Mouse (Mus musculus): ENCODE data around the gene Serinc5. TPM values are rescaled to one million over a fixed set of nuclear protein-coding genes. Genes with fewer than 3 reads are reported as not detected.
A peak's percentile ranks its signal among the peaks of the same experiment; 100 is the strongest.

Gene Serinc5
- polyA plus RNA-seq, 1 experiment from 2014 or later, result 21.5 TPM

DNA sequence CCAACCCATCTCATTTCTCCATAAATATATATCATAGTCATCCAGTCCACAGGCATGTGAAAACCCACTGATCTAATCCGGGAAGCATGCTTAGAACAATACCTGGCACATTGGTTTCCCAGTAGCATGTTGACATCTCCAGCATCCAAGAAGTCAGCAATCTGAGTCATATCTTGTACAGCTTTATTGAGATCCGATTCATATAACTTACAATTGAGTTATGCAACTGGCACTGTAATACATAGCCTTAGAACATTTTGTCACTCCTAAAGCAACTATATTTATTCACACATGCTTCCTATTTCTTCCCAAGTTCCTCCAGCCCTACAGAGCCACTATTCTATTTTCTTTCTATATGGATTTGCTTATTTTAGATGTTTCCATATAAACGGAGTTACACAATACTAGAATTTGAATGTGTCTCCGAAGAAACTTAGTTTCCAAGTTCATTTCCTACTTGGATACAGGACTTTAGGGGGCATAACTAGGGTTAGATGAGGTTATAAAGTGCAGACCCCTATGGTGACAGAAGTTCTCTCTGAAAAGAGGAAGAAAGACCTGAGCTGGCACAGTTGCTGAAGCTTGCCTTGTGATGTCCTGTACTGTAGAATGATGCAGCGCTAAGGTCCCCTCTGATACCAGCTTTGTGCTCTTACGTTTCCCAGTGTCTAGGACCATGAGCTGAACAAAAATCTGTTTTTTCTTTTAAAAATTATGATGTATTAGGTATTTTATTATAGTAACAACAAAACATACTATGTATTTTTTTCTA is 57.5 kb downstream of the Serinc5 start:
- Histone ChIP-seq H3K4me3 (ENCODE audit: low read depth, low read length) (no peak overlapping the region), H3K27ac (ENCODE audit: low read length) (no peak overlapping the region), H3K4me2 (ENCODE audit: low read depth, low read length) (no peak overlapping the region), H3K9ac (ENCODE audit: low read depth, low read length) (no peak overlapping the region), H3K9me3 (replicated peaks; ENCODE audit: control insufficient read depth, low read length) (no peaks in the 10 kb centered on the region), H3K4me1 (ENCODE audit: control insufficient read depth, low read depth, low read length) (no peaks in the 10 kb centered on the region), H3K36me3 (ENCODE audit: control insufficient read depth, insufficient read depth) (no peaks in the 10 kb centered on the region), H3K27me3 (ENCODE audit: control insufficient read depth, insufficient read depth, low read depth, low read length) (no peaks in the 10 kb centered on the region)
- ATAC-seq (ENCODE audit: low read depth), result no peak
- WGBS (ENCODE audit: insufficient replicate concordance), result 91% methylated on average over 6 of the region's 6 CpGs

- H3K27me3 ChIP-seq (ENCODE audit: control insufficient read depth, insufficient read depth, low read depth, low read length), result no peaks in the 10 kb centered on the region
- no peaks in the 10 kb centered on the region for H3K9me3 ChIP-seq (replicated peaks; ENCODE audit: control insufficient read depth, low read length)
- 68% methylated on average over 1 of the region's 1 CpGs for WGBS (ENCODE audit: insufficient replicate concordance)
- no peak overlapping the region for H3K4me3 ChIP-seq (ENCODE audit: low read depth, low read length)
- no peak overlapping the region for H3K4me2 ChIP-seq (ENCODE audit: low read depth, low read length)
- H3K36me3 ChIP-seq (ENCODE audit: control insufficient read depth, insufficient read depth), result no peaks in the 10 kb centered on the region
- no peak for ATAC-seq (ENCODE audit: low read depth)
- no peak overlapping the region for H3K9ac ChIP-seq (ENCODE audit: low read depth, low read length)
- peaks cover 10% of the 10 kb centered on the region for H3K4me1 ChIP-seq (ENCODE audit: control insufficient read depth, low read depth, low read length)
- H3K27ac ChIP-seq (ENCODE audit: low read length), result no peak overlapping the region
Observed at GRCm38 (mm10) chr13:92671727-92672126, 60.8 kb downstream of the Serinc5 start.

GRCm38 (mm10) chr13:92674676-92675075 is 63.8 kb downstream of the Serinc5 start:
- H3K9ac ChIP-seq (ENCODE audit: low read depth, low read length), result no peak overlapping the region
- H3K9me3 ChIP-seq (replicated peaks; ENCODE audit: control insufficient read depth, low read length), result no peaks in the 10 kb centered on the region
- 45% methylated on average over 2 of the region's 2 CpGs for WGBS (ENCODE audit: insufficient replicate concordance)
- no peaks in the 10 kb centered on the region for H3K27me3 ChIP-seq (ENCODE audit: control insufficient read depth, insufficient read depth, low read depth, low read length)
- H3K4me3 ChIP-seq (ENCODE audit: low read depth, low read length), result no peak overlapping the region
- no peak overlapping the region for H3K4me2 ChIP-seq (ENCODE audit: low read depth, low read length)
- no peak for ATAC-seq (ENCODE audit: low read depth)
- H3K36me3 ChIP-seq (ENCODE audit: control insufficient read depth, insufficient read depth), result no peaks in the 10 kb centered on the region
- H3K27ac ChIP-seq (ENCODE audit: low read length), result no peak overlapping the region
- H3K4me1 ChIP-seq (ENCODE audit: control insufficient read depth, low read depth, low read length), result peaks cover 10% of the 10 kb centered on the region

- H3K9ac ChIP-seq (ENCODE audit: low read depth, low read length), result no peak overlapping the region
- no peak overlapping the region for H3K4me2 ChIP-seq (ENCODE audit: low read depth, low read length)
- no peaks in the 10 kb centered on the region for H3K27me3 ChIP-seq (ENCODE audit: control insufficient read depth, insufficient read depth, low read depth, low read length)
- no peak overlapping the region for H3K27ac ChIP-seq (ENCODE audit: low read length)
- peaks cover 12% of the 10 kb centered on the region for H3K4me1 ChIP-seq (ENCODE audit: control insufficient read depth, low read depth, low read length)
- H3K9me3 ChIP-seq (replicated peaks; ENCODE audit: control insufficient read depth, low read length), result no peaks in the 10 kb centered on the region
- WGBS (ENCODE audit: insufficient replicate concordance), result 80% methylated on average over 3 of the region's 3 CpGs
- no peaks in the 10 kb centered on the region for H3K36me3 ChIP-seq (ENCODE audit: control insufficient read depth, insufficient read depth)
- H3K4me3 ChIP-seq (ENCODE audit: low read depth, low read length), result no peak overlapping the region
- no peak for ATAC-seq (ENCODE audit: low read depth)
Observed at GRCm38 (mm10) chr13:92675308-92675707, 64.4 kb downstream of the Serinc5 start.

DNA sequence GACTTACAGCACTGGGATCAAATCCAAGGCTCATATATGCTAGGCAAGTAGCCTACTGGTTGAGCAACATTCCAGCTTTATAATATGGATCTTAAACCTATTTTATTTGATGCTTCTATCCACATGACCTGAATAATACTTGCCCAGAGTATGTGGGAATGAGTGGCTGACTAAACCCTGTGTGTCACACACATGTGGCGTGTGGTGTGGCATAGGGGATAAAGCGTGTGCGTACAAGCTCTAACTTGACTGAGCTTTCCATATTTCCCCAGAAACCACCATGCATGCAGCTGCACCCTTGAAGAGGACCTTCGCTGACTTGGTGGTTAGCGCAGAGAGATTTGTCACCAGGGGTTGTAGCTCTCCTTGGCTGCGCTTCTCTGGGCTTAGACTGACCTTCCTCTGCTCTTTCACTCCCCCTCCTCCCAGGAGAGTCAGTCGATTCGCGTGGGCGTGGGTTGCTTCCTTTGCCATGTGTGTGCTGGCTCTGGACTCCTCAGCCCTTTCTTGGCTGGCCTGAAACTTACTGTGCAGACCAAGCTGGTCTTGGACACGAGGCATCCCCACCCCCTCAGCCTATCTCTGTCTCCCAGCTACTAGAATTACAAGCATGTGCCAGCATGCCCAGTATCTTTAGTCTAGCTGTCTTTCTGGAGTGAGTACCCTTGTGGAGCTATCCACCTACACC is 65.2 kb downstream of the Serinc5 start:
- H3K27me3 ChIP-seq (ENCODE audit: control insufficient read depth, insufficient read depth, low read depth, low read length), result no peaks in the 10 kb centered on the region
- H3K4me2 ChIP-seq (ENCODE audit: low read depth, low read length), result no peak overlapping the region
- H3K4me1 ChIP-seq (ENCODE audit: control insufficient read depth, low read depth, low read length), result peaks cover 12% of the 10 kb centered on the region
- H3K4me3 ChIP-seq (ENCODE audit: low read depth, low read length), result no peak overlapping the region
- no peaks in the 10 kb centered on the region for H3K9me3 ChIP-seq (replicated peaks; ENCODE audit: control insufficient read depth, low read length)
- ATAC-seq (ENCODE audit: low read depth), result no peak
- 60% methylated on average over 11 of the region's 11 CpGs for WGBS (ENCODE audit: insufficient replicate concordance)
- no peaks in the 10 kb centered on the region for H3K36me3 ChIP-seq (ENCODE audit: control insufficient read depth, insufficient read depth)
- no peak overlapping the region for H3K27ac ChIP-seq (ENCODE audit: low read length)
- H3K9ac ChIP-seq (ENCODE audit: low read depth, low read length), result no peak overlapping the region

DNA sequence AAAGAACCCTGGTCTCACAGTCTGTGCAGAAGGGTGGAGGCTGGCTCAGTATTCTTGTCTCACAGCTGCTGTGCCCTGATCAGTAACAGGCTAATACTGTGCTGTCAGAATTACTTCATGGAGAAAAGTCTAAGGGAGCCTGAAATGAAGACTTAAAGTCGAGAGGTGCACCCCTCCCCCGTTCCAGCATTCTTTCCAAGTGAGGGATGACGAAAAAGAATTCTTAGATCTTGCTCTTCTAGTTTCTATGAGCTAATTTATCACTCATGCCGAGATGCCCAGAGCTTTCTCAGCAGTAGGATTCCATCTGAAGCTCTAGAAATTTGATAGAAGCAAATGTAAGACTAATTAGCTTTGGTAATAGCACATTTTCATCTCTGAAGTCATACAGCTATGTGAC is 66.8 kb downstream of the Serinc5 start:
- H3K27ac ChIP-seq (ENCODE audit: low read length), result no peak overlapping the region
- H3K4me1 ChIP-seq (ENCODE audit: control insufficient read depth, low read depth, low read length), result peaks cover 12% of the 10 kb centered on the region
- no peak overlapping the region for H3K4me3 ChIP-seq (ENCODE audit: low read depth, low read length)
- no peak for ATAC-seq (ENCODE audit: low read depth)
- H3K36me3 ChIP-seq (ENCODE audit: control insufficient read depth, insufficient read depth), result no peaks in the 10 kb centered on the region
- H3K9ac ChIP-seq (ENCODE audit: low read depth, low read length), result no peak overlapping the region
- H3K27me3 ChIP-seq (ENCODE audit: control insufficient read depth, insufficient read depth, low read depth, low read length), result no peaks in the 10 kb centered on the region
- H3K4me2 ChIP-seq (ENCODE audit: low read depth, low read length), result no peak overlapping the region
- no peaks in the 10 kb centered on the region for H3K9me3 ChIP-seq (replicated peaks; ENCODE audit: control insufficient read depth, low read length)
- 71% methylated on average over 4 of the region's 4 CpGs for WGBS (ENCODE audit: insufficient replicate concordance)

DNA sequence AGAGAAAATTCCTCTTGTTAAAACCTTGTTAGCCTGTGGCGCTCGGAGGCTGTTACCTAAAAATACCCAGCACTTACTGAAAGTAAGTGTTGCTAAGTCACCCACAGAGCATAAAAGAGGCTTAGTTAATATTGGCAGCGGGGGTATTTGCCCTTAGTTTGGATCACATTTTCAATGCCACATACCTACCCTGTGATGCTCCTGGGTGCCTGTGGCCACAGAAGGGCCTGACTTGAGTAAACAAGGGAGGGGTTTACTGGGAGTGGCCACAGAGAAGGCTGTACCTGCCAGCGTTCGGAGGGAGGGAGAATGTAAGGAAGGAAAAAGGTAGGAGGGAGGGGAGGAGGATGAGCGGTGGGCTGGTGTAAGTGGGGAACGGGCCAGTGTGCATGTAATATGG is 68.8 kb downstream of the Serinc5 start:
- WGBS (ENCODE audit: insufficient replicate concordance), result 75% methylated on average over 7 of the region's 7 CpGs
- H3K36me3 ChIP-seq (ENCODE audit: control insufficient read depth, insufficient read depth), result no peaks in the 10 kb centered on the region
- no peaks in the 10 kb centered on the region for H3K27me3 ChIP-seq (ENCODE audit: control insufficient read depth, insufficient read depth, low read depth, low read length)
- 0 out of 2 replicates have a peak, but pooled peaks have one; percentile 33 for ATAC-seq (ENCODE audit: low read depth)
- no peak overlapping the region for H3K4me2 ChIP-seq (ENCODE audit: low read depth, low read length)
- peaks cover 12% of the 10 kb centered on the region for H3K4me1 ChIP-seq (ENCODE audit: control insufficient read depth, low read depth, low read length)
- H3K4me3 ChIP-seq (ENCODE audit: low read depth, low read length), result no peak overlapping the region
- no peaks in the 10 kb centered on the region for H3K9me3 ChIP-seq (replicated peaks; ENCODE audit: control insufficient read depth, low read length)
- no peak overlapping the region for H3K27ac ChIP-seq (ENCODE audit: low read length)
- H3K9ac ChIP-seq (ENCODE audit: low read depth, low read length), result no peak overlapping the region

GRCm38 (mm10) chr13:92681541-92681940 is 70.7 kb downstream of the Serinc5 start:
- Histone ChIP-seq H3K4me1 (ENCODE audit: control insufficient read depth, low read depth, low read length) (peaks cover 3% of the 10 kb centered on the region; the same call in 1 of the 2 replicates), H3K27ac (ENCODE audit: low read length) (no peak overlapping the region), H3K4me2 (ENCODE audit: low read depth, low read length) (no peak overlapping the region), H3K9ac (ENCODE audit: low read depth, low read length) (no peak overlapping the region), H3K9me3 (replicated peaks; ENCODE audit: control insufficient read depth, low read length) (no peaks in the 10 kb centered on the region), H3K4me3 (ENCODE audit: low read depth, low read length) (no peak overlapping the region), H3K27me3 (ENCODE audit: control insufficient read depth, insufficient read depth, low read depth, low read length) (no peaks in the 10 kb centered on the region), H3K36me3 (ENCODE audit: control insufficient read depth, insufficient read depth) (peaks cover 14% of the 10 kb centered on the region)
- ATAC-seq (ENCODE audit: low read depth), result no peak
- WGBS (ENCODE audit: insufficient replicate concordance), result 73% methylated on average over 2 of the region's 2 CpGs

GRCm38 (mm10) chr13:92682833-92683232 is 71.9 kb downstream of the Serinc5 start:
- peaks cover 21% of the 10 kb centered on the region for H3K36me3 ChIP-seq (ENCODE audit: control insufficient read depth, insufficient read depth)
- no peaks in the 10 kb centered on the region for H3K9me3 ChIP-seq (replicated peaks; ENCODE audit: control insufficient read depth, low read length)
- ATAC-seq (ENCODE audit: low read depth), result no peak
- no peak overlapping the region for H3K27ac ChIP-seq (ENCODE audit: low read length)
- H3K4me1 ChIP-seq (ENCODE audit: control insufficient read depth, low read depth, low read length), result peaks cover 3% of the 10 kb centered on the region; the same call in 1 of the 2 replicates
- 79% methylated on average over 6 of the region's 6 CpGs for WGBS (ENCODE audit: insufficient replicate concordance)
- H3K4me2 ChIP-seq (ENCODE audit: low read depth, low read length), result no peak overlapping the region
- no peak overlapping the region for H3K4me3 ChIP-seq (ENCODE audit: low read depth, low read length)
- H3K9ac ChIP-seq (ENCODE audit: low read depth, low read length), result no peak overlapping the region
- no peaks in the 10 kb centered on the region for H3K27me3 ChIP-seq (ENCODE audit: control insufficient read depth, insufficient read depth, low read depth, low read length)

Data from liver, embryonic 16.5 days (tissue).